Mouse (Mus musculus) lung, postnatal 0 days (tissue): ENCODE data around the gene Dchs1. TPM values are rescaled to one million over a fixed set of nuclear protein-coding genes. Genes with fewer than 3 reads are reported as not detected.
A peak's percentile ranks its signal among the peaks of the same experiment; 100 is the strongest.

Source experiments
- ATAC-seq: fragments of 200-750 bp; cut with Nextera tagmentation; 2 replicates; pipeline ENCODE4 v1.8.0; 2017; ENCODE audit warnings: moderate library complexity
- DNase-seq: peaks from one replicate; pipeline ENCODE4 v3.0.0-alpha.2; 2016; ENCODE audit warnings: low spot score
- H3K27ac ChIP-seq: fragments of 300-500 bp; sonication (generic); 2 replicates; pipeline ENCODE4 v1.5.1; 2014; ENCODE audit warnings: antibody characterized with exemption, mild to moderate bottlenecking, low read length, mixed read lengths
- H3K27me3 ChIP-seq: fragments of 300-500 bp; sonication (generic); replicated peaks from 2 replicates; pipeline ENCODE4 v1.6.1; 2014; ENCODE audit warnings: low read length, mixed read lengths; ENCODE audit not compliant: insufficient read depth
- H3K36me3 ChIP-seq: fragments of 300-500 bp; sonication (generic); 2 replicates; pipeline ENCODE4 v1.6.1; 2014; ENCODE audit warnings: low read length, mixed read lengths; ENCODE audit not compliant: insufficient read depth
- H3K4me1 ChIP-seq: fragments of 300-500 bp; sonication (generic); 2 replicates; pipeline ENCODE4 v1.6.1; 2014; ENCODE audit warnings: antibody characterized with exemption, low read depth, low read length, mixed read lengths; ENCODE audit not compliant: insufficient read depth
- H3K4me2 ChIP-seq: fragments of 300-500 bp; sonication (generic); replicated peaks from 2 replicates; pipeline ENCODE4 v1.6.1; 2014; ENCODE audit warnings: low read depth, mild to moderate bottlenecking, low read length, moderate library complexity, mixed read lengths
- H3K4me3 ChIP-seq: fragments of 300-500 bp; sonication (generic); 2 replicates; pipeline ENCODE4 v1.5.1; 2014; ENCODE audit warnings: low read depth, low read length
- H3K9ac ChIP-seq: fragments of 300-500 bp; sonication (generic); replicated peaks from 2 replicates; pipeline ENCODE4 v1.6.1; 2014; ENCODE audit warnings: low read depth, mild to moderate bottlenecking
- H3K9me3 ChIP-seq: fragments of 300-500 bp; sonication (generic); 2 replicates; pipeline ENCODE4 v1.6.1; 2016; ENCODE audit warnings: low read length, mixed read lengths
- CTCF ChIP-seq: IDR thresholded peaks from 2 replicates; pipeline ENCODE4 v1.5.1; 2016; ENCODE audit warnings: antibody characterized with exemption, mild to moderate bottlenecking
- EP300 ChIP-seq: IDR thresholded peaks from 2 replicates; pipeline ENCODE4 v1.6.1; 2016; ENCODE audit warnings: antibody characterized with exemption, mild to moderate bottlenecking, control low read depth
- WGBS: fragments of 180-500 bp; shearing (Covaris S2); extraction: QIAGEN DNeasy Blood & Tissue Kit; methylation state at CpG from one replicate; pipeline ENCODE4 v1.1.7; 2014; 5-methylcytosine and 5-hydroxymethylcytosine counted together
- polyA plus RNA-seq: library from polyadenylated mRNA; unstranded; fragments of >200 nt; fragmentation: Nextera tagmentation; extraction: Ambion mirVana; gene quantifications from 2 replicates; pipeline ENCODE4 v1.2.1, GENCODE M21; 2015

The Dchs1 gene
- polyA plus RNA-seq, 1 experiment from 2014 or later = 3.0 TPM

GRCm38 (mm10) chr7:105726980-105727325 lies 60.5 kb downstream of the Dchs1 start:
- Histone ChIP-seq H3K27me3 (no peaks in the 10 kb centered on the region), H3K27ac (no peak overlapping the region), H3K4me3 (no peak overlapping the region), H3K4me1 (no peaks in the 10 kb centered on the region), H3K4me2 (no peak overlapping the region), H3K36me3 (peaks cover 6% of the 10 kb centered on the region; the same call in 1 of the 2 replicates), H3K9ac (no peak overlapping the region), H3K9me3 (no peaks in the 10 kb centered on the region)
- no peak for ATAC-seq
- TF ChIP-seq CTCF (no peak), EP300 (no peak)
- no peak for DNase-seq
- 90% methylated on average over 4 of the region's 4 CpGs for WGBS

GRCm38 (mm10) chr7:105726144-105726979 lies 61.1 kb downstream of the Dchs1 start:
- H3K9me3 ChIP-seq = no peaks in the 10 kb centered on the region
- TF ChIP-seq CTCF = peak; percentile 96
- TF ChIP-seq EP300 = no peak
- DNase-seq (peak; percentile 91), ATAC-seq (peak; percentile 76)
- no peak overlapping the region for H3K9ac ChIP-seq
- H3K36me3 ChIP-seq = peaks cover under 1% of the 10 kb centered on the region; the same call in 1 of the 2 replicates
- no peak overlapping the region for H3K4me2 ChIP-seq
- 78% methylated on average over 4 of the region's 4 CpGs for WGBS
- no peak overlapping the region for H3K27ac ChIP-seq
- no peaks in the 10 kb centered on the region for H3K4me1 ChIP-seq
- H3K27me3 ChIP-seq = no peaks in the 10 kb centered on the region
- no peak overlapping the region for H3K4me3 ChIP-seq

GRCm38 (mm10) chr7:105721916-105722315 lies 65.5 kb downstream of the Dchs1 start:
- TF ChIP-seq EP300 = no peak
- Histone ChIP-seq H3K4me1 (no peaks in the 10 kb centered on the region), H3K36me3 (no peaks in the 10 kb centered on the region), H3K4me3 (no peak overlapping the region), H3K27ac (no peak overlapping the region), H3K9ac (no peak overlapping the region), H3K9me3 (no peaks in the 10 kb centered on the region), H3K27me3 (no peaks in the 10 kb centered on the region), H3K4me2 (no peak overlapping the region)
- WGBS = 56% methylated on average over 2 of the region's 2 CpGs
- peak; percentile 41 for ATAC-seq
- DNase-seq = peak; percentile 23

GRCm38 (mm10) chr7:105715366-105715765 lies 72.1 kb downstream of the Dchs1 start:
- TF ChIP-seq CTCF = peak; percentile 22; the same call in 1 of the 2 replicates
- no peak for TF ChIP-seq EP300
- no peak overlapping the region for H3K4me2 ChIP-seq
- H3K9me3 ChIP-seq = no peaks in the 10 kb centered on the region
- 56% methylated on average over 3 of the region's 3 CpGs for WGBS
- H3K4me1 ChIP-seq = no peaks in the 10 kb centered on the region
- ATAC-seq = no peak
- no peak for DNase-seq
- H3K27me3 ChIP-seq = no peaks in the 10 kb centered on the region
- no peak overlapping the region for H3K4me3 ChIP-seq
- H3K36me3 ChIP-seq = no peaks in the 10 kb centered on the region
- H3K9ac ChIP-seq = no peak overlapping the region
- H3K27ac ChIP-seq = no peak overlapping the region

GRCm38 (mm10) chr7:105708733-105709132 lies 78.7 kb downstream of the Dchs1 start:
- Histone ChIP-seq H3K27me3 (no peaks in the 10 kb centered on the region), H3K4me1 (no peaks in the 10 kb centered on the region), H3K4me3 (no peak overlapping the region), H3K36me3 (no peaks in the 10 kb centered on the region), H3K9ac (no peak overlapping the region), H3K27ac (no peak overlapping the region), H3K9me3 (no peaks in the 10 kb centered on the region), H3K4me2 (no peak overlapping the region)
- TF ChIP-seq CTCF (no peak), EP300 (no peak)
- WGBS = 86% methylated on average over 5 of the region's 5 CpGs
- ATAC-seq (no peak), DNase-seq (no peak)

GRCm38 (mm10) chr7:105703816-105704215 lies 83.6 kb downstream of the Dchs1 start:
- DNase-seq = no peak
- Histone ChIP-seq H3K4me3 (no peak overlapping the region), H3K27ac (no peak overlapping the region), H3K9ac (no peak overlapping the region), H3K27me3 (no peaks in the 10 kb centered on the region), H3K4me1 (no peaks in the 10 kb centered on the region), H3K36me3 (no peaks in the 10 kb centered on the region), H3K4me2 (no peak overlapping the region), H3K9me3 (no peaks in the 10 kb centered on the region)
- TF ChIP-seq EP300 (no peak), CTCF (no peak)
- ATAC-seq = no peak
- 86% methylated on average over 4 of the region's 4 CpGs for WGBS
